Mouse (Mus musculus): ENCODE data around the gene Agrn.

- TF ChIP-seq CTCF (IDR thresholded peaks at IDR 0.05; ENCODE audit: control insufficient read depth, insufficient read depth, insufficient replicate concordance, low read depth, low read length) = no peak
- TF ChIP-seq POLR2A (IDR thresholded peaks at IDR 0.05; ENCODE audit: control insufficient read depth, low read depth, low read length) = no peak
These were observed 4.1 kb downstream of the Agrn start for GRCm38 (mm10) chr4:156193200-156193590.
